In genomic region chr14:14832520-14833240, GRCm38 (mm10) we compare ENCODE assay signal across 9 mouse cellular contexts. TPM values are rescaled to one million over a fixed set of nuclear protein-coding genes. Genes with fewer than 3 reads are reported as not detected.
DNase-seq lines count a peak whose midpoint lies in the region; ATAC-seq lines count a peak whose summit lies in the region.
"Had no signal": no experiment of that assay in that cellular context is flagged by ENCODE, and none has a peak within 500 bp of the region (broad histone marks: within the 10 kb centered on the region; RNA-seq: fewer than 3 reads in every experiment).

No protein-coding gene starts in this region.

- no peak for ATAC-seq in neural tube, embryonic 15.5 days (ENCODE audit: low FRiP score)

- H3K4me3 ChIP-seq in neural tube, embryonic 15.5 days (replicated peaks): no peak overlapping the region

- no peaks in the 10 kb centered on the region for H3K27me3 ChIP-seq in neural tube, embryonic 15.5 days (replicated peaks)

- intact Hi-C loops in heart, postnatal 25 days (cut with DNase I): no loop called here
- intact Hi-C loops in left cerebral cortex, postnatal 10 days (cut with DNase I): no loop called here

- H3K4me1 ChIP-seq in neural tube, embryonic 15.5 days: peaks cover 3% of the 10 kb centered on the region; the same call in 1 of the 2 replicates

- H3K9me3 ChIP-seq in neural tube, embryonic 15.5 days (replicated peaks): no peaks in the 10 kb centered on the region

- H3K9ac ChIP-seq in neural tube, embryonic 15.5 days (replicated peaks): no peak overlapping the region

- H3K4me2 ChIP-seq in neural tube, embryonic 15.5 days: no peak overlapping the region

- no peak overlapping the region for H3K27ac ChIP-seq in neural tube, embryonic 15.5 days (replicated peaks)

- DNase-seq in retina, postnatal 1 day: peak; percentile 2
- no peak for DNase-seq in retina, embryonic 14.5 days (ENCODE audit: low spot score)
- DNase-seq in fibroblast of lung, adult 2 months (ENCODE audit: low read depth): peak; percentile 89
- DNase-seq in heart, postnatal 25 days (ENCODE audit: low spot score): peak; percentile 75
- DNase-seq in left cerebral cortex, postnatal 10 days (ENCODE audit: extremely low spot score in 1 of 2, low spot score in 2 of 2): peak; percentile 36 to 64
- DNase-seq in right cerebral cortex, postnatal 25 days: peak; percentile 27
- DNase-seq in spleen, adult 18-20 months: no peak

- H3K36me3 ChIP-seq in neural tube, embryonic 15.5 days: no peaks in the 10 kb centered on the region

- 67% methylated on average over 12 of the region's 12 CpGs for WGBS in neural tube, embryonic 15.5 days

RNA-seq across cellular contexts. Expression of gene Nek10, which starts 29.5 kb away (rescaled TPM):
- under 1 TPM; 0.21 to 0.22 TPM for total RNA-seq in heart, postnatal 25 days (2021)
- total RNA-seq in left cerebral cortex, postnatal 10 days (2021): 1 to 10 TPM; 3.3 to 4.4 TPM
- polyA plus RNA-seq in neural tube, embryonic 15.5 days (2015; fragmentation: Nextera tagmentation; extraction: Ambion mirVana): 0.08 and 0.11 TPM in 2 replicates
- total RNA-seq: hematopoietic stem cell, adult 5-6 weeks had no signal

Comparison
In these comparisons a context has a peak if more than half of its experiments do, and no peak if none do; other contexts are left out.
1. DNase-seq: peak in retina, postnatal 1 day (single experiment), fibroblast of lung, adult 2 months (single experiment), heart, postnatal 25 days (single experiment), left cerebral cortex, postnatal 10 days (2 of 2) and right cerebral cortex, postnatal 25 days (single experiment); none in retina, embryonic 14.5 days (single experiment) and spleen, adult 18-20 months (0 of 2).